Mouse (Mus musculus): ENCODE measurements at regions not wholly inside any gene's neighbourhood (a gene's known extent, or its start where the extent isn't known, plus 50 kb on each side); places are given as distances from the start of the nearest gene placed in this dataset.

DNA sequence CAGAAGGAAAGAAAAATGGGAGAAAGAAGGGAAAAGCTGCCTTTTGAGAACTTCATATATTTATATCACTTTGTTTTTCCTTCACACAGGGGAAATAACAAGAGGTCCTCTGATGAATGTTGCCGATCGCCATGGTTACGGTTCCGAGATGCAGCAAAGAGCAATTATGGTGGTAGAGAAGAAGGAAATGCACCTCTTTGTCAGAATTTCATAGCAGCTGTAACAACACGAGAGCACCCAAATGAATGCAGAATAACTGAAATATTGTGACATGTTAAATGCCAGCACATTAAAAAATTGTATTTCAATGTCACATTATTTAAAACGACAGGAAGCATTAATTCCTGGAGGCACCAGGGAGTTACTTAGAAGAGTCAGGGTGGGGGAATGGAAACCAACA, 279.4 kb downstream of the Mctp2 start:
- Histone ChIP-seq H3K36me3 (ENCODE audit: control insufficient read depth, insufficient read depth, low read length) (no peaks in the 10 kb centered on the region), H3K27me3 (ENCODE audit: control insufficient read depth, insufficient read depth, low read length) (no peaks in the 10 kb centered on the region), H3K4me1 (ENCODE audit: control insufficient read depth, insufficient read depth, low read length) (no peaks in the 10 kb centered on the region), H3K27ac (ENCODE audit: control insufficient read depth, insufficient read depth, low read depth, low read length) (no peak overlapping the region), H3K4me3 (ENCODE audit: control insufficient read depth, low read depth, low read length) (no peak overlapping the region)
- TF ChIP-seq POLR2A (IDR thresholded peaks at IDR 0.05; ENCODE audit: control insufficient read depth, low read depth, low read length) (no peak), CTCF (IDR thresholded peaks at IDR 0.05; ENCODE audit: control insufficient read depth, insufficient read depth, insufficient replicate concordance, low read depth, low read length) (no peak)

DNA sequence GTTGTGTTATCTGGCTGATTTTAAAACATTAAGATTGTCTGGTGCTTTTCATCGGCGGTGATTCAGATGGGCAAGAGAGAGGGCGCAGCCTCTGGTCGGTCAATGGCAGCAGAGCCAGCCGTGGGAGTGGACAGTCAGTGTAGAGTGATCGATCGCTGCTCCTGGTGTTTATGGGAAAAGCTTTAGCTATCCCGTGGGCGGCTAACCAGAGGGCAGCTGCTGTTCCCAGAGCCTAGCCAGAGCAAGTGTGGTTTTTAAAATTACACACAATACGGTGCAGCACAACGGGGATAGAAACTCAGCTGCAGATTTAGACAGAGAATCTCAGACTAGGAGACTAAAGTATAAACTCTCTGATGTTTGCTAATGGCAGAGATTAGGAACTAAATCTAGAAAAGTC, 297.3 kb downstream of the Mctp2 start:
- H3K4me3 ChIP-seq (ENCODE audit: control insufficient read depth, low read depth, low read length), result no peak overlapping the region
- no peak for TF ChIP-seq CTCF (IDR thresholded peaks at IDR 0.05; ENCODE audit: control insufficient read depth, insufficient read depth, insufficient replicate concordance, low read depth, low read length)
- no peak for TF ChIP-seq POLR2A (IDR thresholded peaks at IDR 0.05; ENCODE audit: control insufficient read depth, low read depth, low read length)
- H3K4me1 ChIP-seq (ENCODE audit: control insufficient read depth, insufficient read depth, low read length), result no peaks in the 10 kb centered on the region
- no peaks in the 10 kb centered on the region for H3K27me3 ChIP-seq (ENCODE audit: control insufficient read depth, insufficient read depth, low read length)
- no peak overlapping the region for H3K27ac ChIP-seq (ENCODE audit: control insufficient read depth, insufficient read depth, low read depth, low read length)
- H3K36me3 ChIP-seq (ENCODE audit: control insufficient read depth, insufficient read depth, low read length), result no peaks in the 10 kb centered on the region

- Histone ChIP-seq H3K4me1 (ENCODE audit: control insufficient read depth, insufficient read depth, low read length) (no peaks in the 10 kb centered on the region), H3K27ac (ENCODE audit: control insufficient read depth, insufficient read depth, low read depth, low read length) (no peak overlapping the region), H3K27me3 (ENCODE audit: control insufficient read depth, insufficient read depth, low read length) (no peaks in the 10 kb centered on the region), H3K36me3 (ENCODE audit: control insufficient read depth, insufficient read depth, low read length) (no peaks in the 10 kb centered on the region), H3K4me3 (ENCODE audit: control insufficient read depth, low read depth, low read length) (no peak overlapping the region)
- TF ChIP-seq POLR2A (IDR thresholded peaks at IDR 0.05; ENCODE audit: control insufficient read depth, low read depth, low read length) (no peak), CTCF (IDR thresholded peaks at IDR 0.05; ENCODE audit: control insufficient read depth, insufficient read depth, insufficient replicate concordance, low read depth, low read length) (no peak)
Measured at GRCm38 (mm10) chr7:72004311-72004710, 302.1 kb downstream of the Mctp2 start.

DNA sequence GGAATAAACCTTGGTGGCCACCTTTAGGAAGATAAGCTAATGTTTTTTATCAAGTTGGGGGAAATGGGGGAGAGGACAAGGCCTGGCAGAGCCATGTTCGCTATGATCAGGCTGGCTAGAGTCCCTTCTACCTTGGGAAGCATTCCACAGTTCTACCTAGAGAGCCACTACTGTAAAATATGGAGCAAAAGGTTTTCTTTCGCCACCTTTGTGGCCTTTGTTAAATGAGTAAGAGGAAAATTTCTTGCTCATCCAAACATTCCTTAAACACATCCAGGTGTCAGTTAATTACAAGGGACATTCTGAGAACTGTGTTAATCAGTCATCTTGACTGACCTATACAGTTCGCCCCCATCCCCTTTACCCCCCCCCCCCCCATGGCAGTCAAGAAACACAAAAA, 313.9 kb downstream of the Mctp2 start:
- no peaks in the 10 kb centered on the region for H3K36me3 ChIP-seq (ENCODE audit: control insufficient read depth, insufficient read depth, low read length)
- no peak for TF ChIP-seq POLR2A (IDR thresholded peaks at IDR 0.05; ENCODE audit: control insufficient read depth, low read depth, low read length)
- TF ChIP-seq CTCF (IDR thresholded peaks at IDR 0.05; ENCODE audit: control insufficient read depth, insufficient read depth, insufficient replicate concordance, low read depth, low read length), result no peak
- no peak overlapping the region for H3K27ac ChIP-seq (ENCODE audit: control insufficient read depth, insufficient read depth, low read depth, low read length)
- no peaks in the 10 kb centered on the region for H3K27me3 ChIP-seq (ENCODE audit: control insufficient read depth, insufficient read depth, low read length)
- no peak overlapping the region for H3K4me3 ChIP-seq (ENCODE audit: control insufficient read depth, low read depth, low read length)
- no peaks in the 10 kb centered on the region for H3K4me1 ChIP-seq (ENCODE audit: control insufficient read depth, insufficient read depth, low read length)

GRCm38 (mm10) chr7:71991835-71992234, 314.6 kb downstream of the Mctp2 start:
- Histone ChIP-seq H3K4me3 (ENCODE audit: control insufficient read depth, low read depth, low read length) (no peak overlapping the region), H3K4me1 (ENCODE audit: control insufficient read depth, insufficient read depth, low read length) (no peaks in the 10 kb centered on the region), H3K27me3 (ENCODE audit: control insufficient read depth, insufficient read depth, low read length) (no peaks in the 10 kb centered on the region), H3K36me3 (ENCODE audit: control insufficient read depth, insufficient read depth, low read length) (no peaks in the 10 kb centered on the region), H3K27ac (ENCODE audit: control insufficient read depth, insufficient read depth, low read depth, low read length) (no peak overlapping the region)
- TF ChIP-seq CTCF (IDR thresholded peaks at IDR 0.05; ENCODE audit: control insufficient read depth, insufficient read depth, insufficient replicate concordance, low read depth, low read length) (no peak), POLR2A (IDR thresholded peaks at IDR 0.05; ENCODE audit: control insufficient read depth, low read depth, low read length) (no peak)

GRCm38 (mm10) chr7:71991206-71991605, 315.2 kb downstream of the Mctp2 start:
- no peaks in the 10 kb centered on the region for H3K4me1 ChIP-seq (ENCODE audit: control insufficient read depth, insufficient read depth, low read length)
- no peak overlapping the region for H3K27ac ChIP-seq (ENCODE audit: control insufficient read depth, insufficient read depth, low read depth, low read length)
- no peaks in the 10 kb centered on the region for H3K36me3 ChIP-seq (ENCODE audit: control insufficient read depth, insufficient read depth, low read length)
- no peak overlapping the region for H3K4me3 ChIP-seq (ENCODE audit: control insufficient read depth, low read depth, low read length)
- no peak for TF ChIP-seq CTCF (IDR thresholded peaks at IDR 0.05; ENCODE audit: control insufficient read depth, insufficient read depth, insufficient replicate concordance, low read depth, low read length)
- H3K27me3 ChIP-seq (ENCODE audit: control insufficient read depth, insufficient read depth, low read length), result no peaks in the 10 kb centered on the region

DNA sequence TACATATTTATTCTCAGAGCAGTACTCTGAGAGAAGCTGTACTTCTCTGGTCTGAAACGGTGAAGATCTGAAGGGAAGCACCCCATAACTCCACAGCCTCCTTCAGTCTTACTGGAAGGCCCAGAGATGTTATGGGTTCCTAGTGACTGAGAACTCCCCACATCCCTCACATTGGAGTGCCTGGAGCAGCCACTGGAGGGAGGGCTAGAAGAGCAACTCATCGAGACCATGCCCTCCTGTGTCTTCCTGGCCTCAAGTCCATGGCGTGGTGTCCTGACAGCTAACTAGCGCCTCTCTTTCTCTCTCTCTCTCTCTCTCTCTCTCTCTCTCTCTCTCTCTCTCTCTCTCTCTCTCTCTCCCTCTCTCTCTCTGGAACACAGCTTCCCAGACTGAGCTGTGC, 340.4 kb downstream of the Mctp2 start:
- H3K36me3 ChIP-seq (ENCODE audit: control insufficient read depth, insufficient read depth, low read length), result no peaks in the 10 kb centered on the region
- TF ChIP-seq POLR2A (IDR thresholded peaks at IDR 0.05; ENCODE audit: control insufficient read depth, low read depth, low read length) (no peak), CTCF (IDR thresholded peaks at IDR 0.05; ENCODE audit: control insufficient read depth, insufficient read depth, insufficient replicate concordance, low read depth, low read length) (peak; percentile 14; the same call in 1 of the 2 replicates)
- H3K4me3 ChIP-seq (ENCODE audit: control insufficient read depth, low read depth, low read length), result no peak overlapping the region
- no peaks in the 10 kb centered on the region for H3K27me3 ChIP-seq (ENCODE audit: control insufficient read depth, insufficient read depth, low read length)
- H3K4me1 ChIP-seq (ENCODE audit: control insufficient read depth, insufficient read depth, low read length), result no peaks in the 10 kb centered on the region
- H3K27ac ChIP-seq (ENCODE audit: control insufficient read depth, insufficient read depth, low read depth, low read length), result no peak overlapping the region

DNA sequence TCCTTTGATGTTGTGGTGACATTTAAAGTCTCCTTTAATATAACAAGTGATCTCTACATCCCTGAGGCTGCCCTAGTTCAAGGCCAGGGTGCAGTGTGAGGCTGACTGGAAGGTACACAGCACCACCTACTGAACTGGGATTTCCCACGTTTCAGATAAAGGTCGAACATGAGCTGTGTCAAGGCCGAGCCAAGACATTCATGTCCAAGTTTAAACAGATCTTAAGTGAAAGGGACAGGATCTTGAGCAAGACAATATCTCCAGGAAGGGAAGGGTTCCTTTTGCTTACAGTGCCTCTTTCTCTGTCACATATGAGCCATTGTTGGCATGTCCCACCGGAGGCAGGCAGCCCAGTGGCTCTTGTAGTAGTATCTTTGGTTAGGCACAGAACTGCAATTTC, 343.0 kb downstream of the Mctp2 start:
- H3K36me3 ChIP-seq (ENCODE audit: control insufficient read depth, insufficient read depth, low read length), result no peaks in the 10 kb centered on the region
- TF ChIP-seq POLR2A (IDR thresholded peaks at IDR 0.05; ENCODE audit: control insufficient read depth, low read depth, low read length), result no peak
- no peak; the same call in 1 of the 2 replicates for TF ChIP-seq CTCF (IDR thresholded peaks at IDR 0.05; ENCODE audit: control insufficient read depth, insufficient read depth, insufficient replicate concordance, low read depth, low read length)
- peaks cover 4% of the 10 kb centered on the region for H3K4me1 ChIP-seq (ENCODE audit: control insufficient read depth, insufficient read depth, low read length)
- no peaks in the 10 kb centered on the region for H3K27me3 ChIP-seq (ENCODE audit: control insufficient read depth, insufficient read depth, low read length)
- no peak overlapping the region for H3K27ac ChIP-seq (ENCODE audit: control insufficient read depth, insufficient read depth, low read depth, low read length)
- H3K4me3 ChIP-seq (ENCODE audit: control insufficient read depth, low read depth, low read length), result no peak overlapping the region

All from testis, adult 2 months (tissue).